Mouse (Mus musculus) heart, adult 2 months (tissue): ENCODE measurements at regions not wholly inside any gene's neighbourhood (a gene's known extent, or its start where the extent isn't known, plus 50 kb on each side); places are given as distances from the start of the nearest gene placed in this dataset.

Experiments
- CTCF ChIP-seq: fragments of 200-600 bp; IDR thresholded peaks from 2 replicates; pipeline ENCODE4 v1.8.1; 2022; ENCODE audit warnings: antibody characterized with exemption, mild to moderate bottlenecking, moderate library complexity
- EP300 ChIP-seq: fragments of 200-500 bp; IDR thresholded peaks from 2 replicates; pipeline ENCODE4 v1.6.1; 2011; ENCODE audit warnings: low read depth, low read length, control low read depth; ENCODE audit not compliant: insufficient read depth

GRCm38 (mm10) chr1:75652547-75652946 is 106.5 kb downstream of the Slc4a3 start:
- no peak for TF ChIP-seq EP300
- TF ChIP-seq CTCF, result peak; percentile 79
